Mouse (Mus musculus): ENCODE data around the gene Prl7d1. TPM values are rescaled to one million over a fixed set of nuclear protein-coding genes. Genes with fewer than 3 reads are reported as not detected.

The Prl7d1 gene
- polyA plus RNA-seq (2015; fragmentation: Illumina TruSeq; extraction: RNeasy Lipid Tissue Mini Kit (QIAGEN cat#74804); ENCODE audit: insufficient read depth, low read depth, low replicate concordance): not detected

GRCm38 (mm10) chr13:27716636-27717035 is at the start of gene Prl7d1:
Prl7d1 (minus strand) TSS chr13:27716736.

GRCm38 (mm10) chr13:27667936-27668335 is 48.6 kb downstream of the Prl7d1 start, which contains the start of gene Prl7a2:
Prl7a2 (minus strand) TSS chr13:27668036.

Other genes with a start within 250 kb of the Prl7d1 start
- gene Prl8a8, start 203.5 kb downstream of the Prl7d1 start, polyA plus RNA-seq (2015; fragmentation: Illumina TruSeq; extraction: RNeasy Lipid Tissue Mini Kit (QIAGEN cat#74804); ENCODE audit: insufficient read depth, low read depth, low replicate concordance): not detected
- not detected for gene Prl8a9, start 152.1 kb downstream of the Prl7d1 start, polyA plus RNA-seq (2015; fragmentation: Illumina TruSeq; extraction: RNeasy Lipid Tissue Mini Kit (QIAGEN cat#74804); ENCODE audit: insufficient read depth, low read depth, low replicate concordance)
- gene Prl8a1, start 134.6 kb downstream of the Prl7d1 start, polyA plus RNA-seq (2015; fragmentation: Illumina TruSeq; extraction: RNeasy Lipid Tissue Mini Kit (QIAGEN cat#74804); ENCODE audit: insufficient read depth, low read depth, low replicate concordance): not detected
- gene Prl7b1, start 106.2 kb downstream of the Prl7d1 start, polyA plus RNA-seq (2015; fragmentation: Illumina TruSeq; extraction: RNeasy Lipid Tissue Mini Kit (QIAGEN cat#74804); ENCODE audit: insufficient read depth, low read depth, low replicate concordance): not detected
- not detected for gene Prl7a1, start 74.2 kb downstream of the Prl7d1 start, polyA plus RNA-seq (2015; fragmentation: Illumina TruSeq; extraction: RNeasy Lipid Tissue Mini Kit (QIAGEN cat#74804); ENCODE audit: insufficient read depth, low read depth, low replicate concordance)
- not detected for gene Prl7a2, start 48.7 kb downstream of the Prl7d1 start, polyA plus RNA-seq (2015; fragmentation: Illumina TruSeq; extraction: RNeasy Lipid Tissue Mini Kit (QIAGEN cat#74804); ENCODE audit: insufficient read depth, low read depth, low replicate concordance)
- gene Prl7c1, start 64.1 kb upstream of the Prl7d1 start, polyA plus RNA-seq (2015; fragmentation: Illumina TruSeq; extraction: RNeasy Lipid Tissue Mini Kit (QIAGEN cat#74804); ENCODE audit: insufficient read depth, low read depth, low replicate concordance): not detected
- not detected for gene Prl2a1, start 84.9 kb upstream of the Prl7d1 start, polyA plus RNA-seq (2015; fragmentation: Illumina TruSeq; extraction: RNeasy Lipid Tissue Mini Kit (QIAGEN cat#74804); ENCODE audit: insufficient read depth, low read depth, low replicate concordance)
- gene Prl2c1, start 132.6 kb upstream of the Prl7d1 start, polyA plus RNA-seq (2015; fragmentation: Illumina TruSeq; extraction: RNeasy Lipid Tissue Mini Kit (QIAGEN cat#74804); ENCODE audit: insufficient read depth, low read depth, low replicate concordance): not detected

All from pancreas, adult 10 weeks (tissue).